Mouse (Mus musculus): Measurements from ENCODE around the gene Hoxa3.

Hoxa3 gene

DNA sequence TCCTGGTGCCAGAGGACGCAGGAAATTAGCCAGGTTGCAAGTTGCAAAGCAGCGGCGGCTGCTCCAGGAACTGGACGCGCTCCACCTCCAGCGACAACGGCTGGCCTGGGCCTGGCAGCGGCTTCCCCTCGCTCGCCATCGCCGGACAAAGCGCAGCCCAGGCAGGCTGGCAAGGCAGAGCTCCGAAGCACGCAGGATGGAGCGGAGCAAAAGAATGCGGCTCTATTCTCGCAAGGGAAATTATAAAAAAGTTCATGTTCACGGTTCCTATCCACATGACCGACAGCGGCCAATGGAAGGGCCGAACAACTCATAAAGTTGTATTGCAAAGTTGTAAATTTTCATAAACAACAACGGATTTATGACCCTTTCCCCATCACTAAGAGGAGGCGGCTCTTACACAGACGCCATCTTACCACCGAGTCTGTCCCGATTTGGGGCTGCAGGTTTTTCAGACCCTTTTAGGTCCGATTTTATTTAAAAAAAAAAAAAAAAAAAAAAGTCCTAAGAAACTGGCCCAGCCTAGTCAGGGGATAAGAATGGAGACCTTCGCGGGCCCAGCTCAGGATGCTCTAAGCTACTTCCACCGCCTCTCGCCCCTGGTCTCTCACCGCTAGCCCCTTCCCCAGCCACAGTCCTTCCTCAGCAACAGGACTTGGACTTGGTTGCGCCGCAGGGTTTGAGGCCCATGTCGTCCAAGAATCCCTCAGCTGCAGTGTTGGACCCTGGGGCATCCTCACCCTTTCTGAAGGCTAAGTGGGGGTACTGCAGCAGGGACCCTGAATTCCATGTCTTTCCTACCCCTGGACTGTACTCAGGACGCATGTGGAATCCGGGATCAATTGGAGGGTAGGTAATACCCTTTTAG, at the start of gene Hoxa3, which contains the start of gene Gm28308:
TSS of gene Hoxa3 (minus strand) at position 218 of the 868 bp plus-strand sequence.
TSS of gene Gm28308 (minus strand) at position 221 of the 868 bp plus-strand sequence.
- in situ Hi-C loops (cut with MboI; ENCODE audit: low sequenced_read_pairs) = loop anchor here (25.0 kb wide), 1 partner anchor 351 kb away; no protein-coding TSS in a partner anchor

DNA sequence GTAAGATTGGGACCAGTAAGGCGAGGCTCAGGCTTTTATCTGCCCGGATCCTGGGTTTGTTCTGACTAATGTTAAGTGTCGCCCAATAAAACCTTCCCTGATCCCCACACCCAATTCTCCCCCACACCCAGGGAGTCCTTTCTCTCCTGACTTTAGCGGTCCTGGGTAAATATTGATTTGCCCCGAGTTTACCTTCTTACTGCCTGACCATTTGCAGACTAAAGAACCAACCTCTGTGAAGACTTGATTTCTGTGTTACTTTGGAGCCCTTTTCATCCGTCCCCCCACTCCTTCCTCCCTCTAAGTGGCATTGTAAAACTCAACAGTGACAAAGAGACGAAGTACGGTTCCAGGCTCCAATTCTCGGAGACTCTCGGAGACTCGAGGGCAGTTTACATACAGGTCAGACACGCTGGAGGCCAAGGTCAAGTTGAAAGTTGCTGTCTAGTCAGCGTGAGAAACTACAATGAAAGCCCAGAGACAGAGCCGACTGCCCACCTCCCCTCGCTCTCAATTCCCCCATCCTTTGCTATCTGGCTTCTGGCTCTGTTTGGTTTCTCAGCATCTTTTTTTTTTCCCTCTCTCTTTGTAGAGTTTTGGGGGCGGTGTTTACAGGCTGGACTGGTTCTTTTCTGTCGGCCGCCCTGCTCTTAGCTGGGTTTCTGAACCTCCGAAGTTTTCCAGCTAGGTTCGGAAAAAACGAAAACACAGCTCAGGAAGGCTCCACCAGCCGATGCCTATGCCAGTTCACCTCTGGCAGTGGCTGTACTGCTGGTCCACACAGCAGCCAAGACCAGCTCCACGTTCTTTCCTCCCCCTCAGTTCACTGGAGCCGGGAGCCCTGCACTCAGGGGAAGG, 49.6 kb upstream of the Hoxa3 start:
- in situ Hi-C loops (cut with MboI; ENCODE audit: low sequenced_read_pairs) = loop anchor here (25.0 kb wide), 2 partner anchors 575 to 650 kb away; no protein-coding TSS in a partner anchor

DNA sequence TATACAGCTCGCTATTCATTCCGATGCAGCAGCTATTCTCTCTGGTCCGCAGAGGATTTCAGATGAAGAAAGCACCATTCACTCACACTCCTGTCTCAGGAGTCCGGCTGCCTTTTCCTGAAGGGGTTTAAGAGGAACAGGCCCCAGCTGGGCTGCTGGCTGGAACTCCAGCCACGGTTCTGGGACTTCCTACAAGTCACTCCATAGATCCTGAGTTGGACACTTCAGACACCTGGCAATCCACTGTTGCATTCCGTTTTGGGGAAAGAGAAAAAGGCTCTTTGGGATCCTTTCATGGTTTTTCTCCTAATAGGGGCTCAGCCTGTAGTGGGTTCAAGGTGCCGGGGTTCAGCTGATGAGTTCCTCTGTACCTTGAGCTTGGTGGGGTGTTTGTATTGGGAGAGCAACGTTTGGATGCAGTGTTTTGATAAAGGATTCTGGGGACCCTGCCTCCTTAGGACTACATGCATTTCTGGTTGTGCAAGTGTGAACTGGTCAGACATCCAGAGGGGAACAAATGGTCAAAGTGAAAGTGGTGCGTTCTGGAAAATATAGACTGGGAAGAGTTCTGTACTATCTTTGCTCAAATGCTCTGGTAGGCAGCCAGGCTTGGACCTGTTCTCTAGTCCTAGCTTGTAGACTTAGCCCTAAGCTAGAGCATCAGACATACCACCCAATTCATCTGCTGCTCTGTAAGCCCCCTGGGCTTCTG, 48.8 kb upstream of the Hoxa3 start:
- in situ Hi-C loops (cut with MboI; ENCODE audit: low sequenced_read_pairs) = loop anchor here (25.0 kb wide), 2 partner anchors 575 to 650 kb away; no protein-coding TSS in a partner anchor

DNA sequence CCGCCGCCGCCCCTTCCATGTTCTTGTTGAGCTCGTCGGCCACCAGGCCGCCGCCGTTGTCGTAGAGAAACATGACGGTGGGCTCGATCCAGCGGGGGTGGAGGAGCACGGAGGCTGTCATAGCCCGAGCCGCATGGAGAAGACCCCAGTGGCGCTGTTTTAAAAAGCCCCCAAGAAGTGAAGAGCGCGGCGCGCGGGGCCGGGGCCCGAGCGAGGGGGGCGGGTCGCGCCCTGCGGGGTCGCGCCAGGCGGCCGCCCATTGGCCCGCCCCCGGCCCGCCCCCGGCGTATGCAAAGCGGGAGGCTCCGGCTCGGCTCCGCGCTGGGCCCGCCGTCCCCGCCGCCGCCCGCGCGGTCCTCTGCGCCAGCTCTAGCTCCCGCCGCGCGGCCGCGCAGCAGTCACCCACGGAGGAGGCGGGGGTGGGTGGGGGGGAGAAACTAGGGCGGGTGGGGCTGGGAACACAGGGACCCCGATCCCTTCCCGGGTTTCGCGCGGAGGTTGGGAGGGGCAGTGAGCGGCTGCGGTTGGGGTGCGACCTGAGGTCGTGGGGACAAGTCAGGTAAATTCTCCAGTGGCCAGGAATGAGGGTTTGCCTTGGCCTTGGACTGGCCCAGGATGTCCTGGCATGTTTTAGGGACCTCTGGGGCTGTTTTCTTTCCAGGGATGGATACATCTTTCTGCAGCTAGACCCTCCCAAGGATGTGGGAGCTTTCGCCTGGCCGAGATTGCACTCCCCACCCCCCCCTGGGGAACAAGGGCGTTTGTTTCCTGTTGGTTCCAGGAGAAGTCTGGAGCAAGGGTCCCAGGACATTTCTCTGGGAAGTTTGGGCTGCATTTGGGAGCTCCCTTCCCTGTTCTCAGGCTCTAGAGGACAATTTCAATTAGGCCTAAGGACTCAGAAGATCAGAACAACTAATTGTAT, 47.8 kb upstream of the Hoxa3 start, which contains the start of gene Hoxa13:
TSS of gene Hoxa13 (minus strand) at position 227 of the 922 bp plus-strand sequence.
- in situ Hi-C loops (cut with MboI; ENCODE audit: low sequenced_read_pairs) = loop anchor here (25.0 kb wide), 2 partner anchors 576 to 651 kb away; no protein-coding TSS in a partner anchor

DNA sequence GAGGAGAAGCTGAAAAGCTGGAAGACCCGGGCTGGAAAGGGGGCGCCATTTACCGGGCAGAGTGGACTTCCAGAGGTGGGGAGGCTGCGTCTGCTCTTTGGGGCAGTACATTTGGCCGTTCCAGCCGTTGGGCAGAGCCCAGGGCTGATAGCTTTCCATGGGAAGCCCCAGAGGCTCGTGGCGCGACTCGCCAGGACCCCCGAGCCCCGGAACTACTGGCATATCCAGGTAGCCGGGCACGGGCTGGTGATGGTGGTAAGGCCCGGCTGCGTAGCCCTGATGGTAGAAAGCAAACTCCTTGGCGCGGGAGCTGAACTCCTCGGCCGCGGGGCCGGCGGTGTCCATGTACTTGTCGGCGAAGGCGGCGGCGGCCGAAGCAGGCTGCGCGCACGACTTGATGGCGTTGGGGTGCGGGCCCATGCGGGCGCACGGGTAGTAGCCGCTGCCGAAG, 46.7 kb upstream of the Hoxa3 start:
- in situ Hi-C loops (cut with MboI; ENCODE audit: low sequenced_read_pairs) = loop anchor here (25.0 kb wide), 2 partner anchors 577 to 652 kb away; no protein-coding TSS in a partner anchor

DNA sequence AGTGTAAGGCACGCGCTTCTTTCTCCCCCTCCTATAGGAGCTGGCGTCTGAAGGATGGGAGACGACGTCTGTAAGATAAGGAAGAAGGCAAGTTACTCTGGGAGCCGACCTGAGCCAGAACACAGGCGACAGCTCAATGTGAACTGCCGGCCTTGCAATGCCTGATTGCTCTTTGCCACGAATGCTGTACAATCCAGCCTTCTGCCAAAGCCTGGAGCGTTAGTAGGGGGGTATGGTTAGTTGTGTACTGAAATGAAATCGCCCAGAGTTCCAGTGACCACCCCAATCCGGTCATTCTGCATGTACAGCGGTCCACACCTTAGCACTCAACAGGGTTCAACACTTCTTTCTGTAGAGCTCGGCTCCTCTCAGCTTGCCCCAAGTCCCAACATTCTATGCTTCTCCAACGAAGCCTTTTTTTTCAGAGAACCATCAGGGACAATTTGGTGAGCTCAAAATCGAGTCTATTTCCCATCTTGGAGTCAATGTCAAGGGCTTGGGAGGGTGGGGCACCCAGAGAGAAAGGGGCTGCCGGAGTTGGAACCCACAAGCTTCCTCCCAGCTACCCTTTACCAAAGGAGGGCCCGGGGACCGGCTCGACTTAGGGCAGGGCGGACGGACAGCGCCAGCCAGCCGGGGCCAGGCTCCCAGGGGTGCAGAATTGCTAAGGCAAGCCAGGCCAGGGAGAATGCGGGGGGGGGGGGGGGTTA, 46.1 kb upstream of the Hoxa3 start:
- in situ Hi-C loops (cut with MboI; ENCODE audit: low sequenced_read_pairs) = loop anchor here (25.0 kb wide), 2 partner anchors 578 to 653 kb away; no protein-coding TSS in a partner anchor

DNA sequence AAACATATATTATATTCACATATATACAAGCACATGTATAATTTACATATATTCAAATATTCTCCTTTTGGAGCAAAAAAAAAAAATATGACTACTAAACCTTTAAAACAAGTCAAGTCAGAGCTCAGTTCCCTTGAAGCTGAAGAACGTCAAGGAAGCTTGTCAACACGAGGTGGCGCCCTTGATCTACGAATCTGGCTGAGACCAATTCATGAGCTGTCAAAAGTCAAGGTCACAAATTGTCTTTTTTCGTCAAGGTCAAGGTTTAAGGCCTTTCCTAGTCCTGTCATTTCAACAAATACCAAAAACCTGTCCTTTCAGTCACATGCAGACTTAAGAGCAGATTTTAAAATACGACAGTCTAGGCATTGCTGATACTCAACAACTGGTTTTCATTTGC, 43.8 kb upstream of the Hoxa3 start:
- in situ Hi-C loops (cut with MboI; ENCODE audit: low sequenced_read_pairs) = loop anchor here (25.0 kb wide), 2 partner anchors 580 to 655 kb away; no protein-coding TSS in a partner anchor

DNA sequence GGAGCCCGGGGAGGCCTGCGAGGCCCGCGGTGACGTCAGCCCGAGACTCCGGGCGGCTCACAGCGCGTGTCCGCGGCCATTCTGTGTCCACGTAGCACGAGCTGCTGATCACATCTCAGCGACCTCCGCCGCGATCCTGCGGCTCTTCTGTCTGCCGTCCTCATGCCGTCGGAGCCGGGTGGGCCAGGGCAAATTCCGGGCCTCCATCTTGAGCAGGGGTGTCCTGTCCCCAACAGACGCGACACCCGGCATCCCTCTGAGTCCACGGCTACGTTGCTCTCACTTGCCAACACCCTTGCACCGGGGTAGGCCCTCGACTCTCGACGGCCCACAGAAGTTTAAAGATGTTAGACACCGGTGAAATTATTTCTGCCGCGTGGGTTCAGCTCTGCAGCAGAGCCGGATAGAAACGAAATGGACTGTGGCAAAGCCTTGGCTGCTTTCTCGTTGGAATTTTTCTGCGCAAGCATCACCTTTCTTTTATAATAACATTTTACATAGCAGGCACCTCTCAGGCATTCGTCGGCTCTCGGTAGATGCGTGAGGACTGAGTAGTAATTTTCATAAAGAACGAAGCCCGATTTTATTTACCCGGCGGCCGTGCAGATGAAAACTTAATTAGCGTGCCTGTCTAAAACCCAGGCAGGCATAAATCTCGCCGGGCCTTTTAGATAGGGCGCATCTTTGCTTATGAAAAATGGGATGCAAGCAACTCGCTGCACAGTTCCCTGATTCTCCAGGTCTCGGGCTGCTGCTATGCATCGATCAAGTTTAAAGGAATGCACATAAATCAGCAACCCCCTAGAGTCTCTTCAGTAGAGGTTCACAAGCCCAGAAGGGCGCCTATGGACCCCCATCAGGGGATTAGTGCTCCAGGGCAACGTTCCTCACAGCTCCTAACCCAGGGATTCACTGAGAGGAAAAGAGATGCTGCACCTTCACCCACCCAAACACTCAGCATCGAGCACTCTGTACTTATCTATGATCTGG, 40.7 kb upstream of the Hoxa3 start:
- in situ Hi-C loops (cut with MboI; ENCODE audit: low sequenced_read_pairs) = loop anchor here (25.0 kb wide), 2 partner anchors 583 to 658 kb away; no protein-coding TSS in a partner anchor

DNA sequence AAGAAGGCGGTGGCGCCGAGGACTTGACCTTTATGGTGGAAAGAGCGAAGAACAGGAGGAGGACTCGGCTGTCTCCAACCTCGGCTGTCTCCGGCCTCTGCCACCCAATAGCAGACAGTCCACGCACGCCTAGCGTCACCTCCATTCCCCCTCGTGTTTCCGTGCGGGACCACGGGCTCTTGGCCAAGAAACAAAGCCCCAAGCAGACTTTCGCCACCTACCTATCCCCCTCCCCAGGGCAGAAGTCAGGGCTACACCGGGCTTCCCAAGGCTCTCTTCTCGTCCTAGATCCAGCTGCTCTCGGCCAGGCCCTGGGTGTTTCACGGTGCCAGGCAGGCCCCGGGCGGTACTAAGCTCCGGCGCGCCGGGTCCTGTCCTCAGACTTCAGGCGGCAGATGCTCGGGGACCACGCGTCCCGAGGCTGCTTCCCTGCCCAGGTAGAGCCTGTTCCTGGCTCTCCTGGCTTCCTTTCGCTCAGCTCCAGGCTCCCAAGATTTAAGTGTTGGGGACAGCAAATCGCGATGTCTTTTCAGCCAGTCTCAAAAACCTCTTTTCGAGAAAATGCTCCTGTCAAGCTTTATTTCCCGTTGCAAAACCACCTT, 39.7 kb upstream of the Hoxa3 start:
- in situ Hi-C loops (cut with MboI; ENCODE audit: low sequenced_read_pairs) = loop anchor here (25.0 kb wide), 2 partner anchors 584 to 659 kb away; no protein-coding TSS in a partner anchor

DNA sequence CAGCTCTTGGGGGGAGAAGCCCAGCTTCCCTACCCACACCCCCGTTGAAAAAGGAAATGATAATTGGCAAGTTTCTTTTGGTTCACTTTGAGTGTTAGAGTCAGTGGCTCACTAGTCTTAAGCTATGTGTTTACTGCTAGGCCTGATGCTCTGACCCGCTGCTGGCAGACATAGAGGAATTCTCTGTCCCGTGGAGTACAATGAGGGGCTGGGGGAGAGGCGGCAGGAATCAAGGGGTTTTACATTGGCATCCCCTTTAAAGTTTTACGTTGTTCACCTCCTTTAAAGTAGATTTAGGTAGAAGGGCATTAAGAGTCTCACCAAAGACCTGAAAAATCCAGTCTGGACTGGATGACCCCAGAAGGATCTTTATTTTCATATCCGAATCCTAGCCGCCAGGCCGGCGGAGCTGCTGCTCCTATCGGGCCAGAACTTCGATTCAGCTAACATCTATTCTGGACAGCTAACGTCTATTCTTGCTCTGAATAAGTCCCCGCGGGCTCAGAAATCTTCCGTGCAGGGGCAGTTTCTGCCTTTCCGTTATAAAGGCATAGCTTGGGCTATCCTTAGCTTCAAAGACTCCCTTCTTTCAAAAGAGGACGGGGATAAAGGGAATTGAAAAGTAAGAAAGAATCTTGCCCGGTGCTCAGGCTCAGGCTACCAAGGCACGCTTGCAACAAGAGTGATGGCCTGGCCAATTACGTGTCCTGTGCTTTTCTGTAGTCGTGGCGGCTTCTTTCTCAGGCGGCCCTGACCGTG, 39.1 kb upstream of the Hoxa3 start:
- in situ Hi-C loops (cut with MboI; ENCODE audit: low sequenced_read_pairs) = loop anchor here (25.0 kb wide), 2 partner anchors 585 to 660 kb away; no protein-coding TSS in a partner anchor

DNA sequence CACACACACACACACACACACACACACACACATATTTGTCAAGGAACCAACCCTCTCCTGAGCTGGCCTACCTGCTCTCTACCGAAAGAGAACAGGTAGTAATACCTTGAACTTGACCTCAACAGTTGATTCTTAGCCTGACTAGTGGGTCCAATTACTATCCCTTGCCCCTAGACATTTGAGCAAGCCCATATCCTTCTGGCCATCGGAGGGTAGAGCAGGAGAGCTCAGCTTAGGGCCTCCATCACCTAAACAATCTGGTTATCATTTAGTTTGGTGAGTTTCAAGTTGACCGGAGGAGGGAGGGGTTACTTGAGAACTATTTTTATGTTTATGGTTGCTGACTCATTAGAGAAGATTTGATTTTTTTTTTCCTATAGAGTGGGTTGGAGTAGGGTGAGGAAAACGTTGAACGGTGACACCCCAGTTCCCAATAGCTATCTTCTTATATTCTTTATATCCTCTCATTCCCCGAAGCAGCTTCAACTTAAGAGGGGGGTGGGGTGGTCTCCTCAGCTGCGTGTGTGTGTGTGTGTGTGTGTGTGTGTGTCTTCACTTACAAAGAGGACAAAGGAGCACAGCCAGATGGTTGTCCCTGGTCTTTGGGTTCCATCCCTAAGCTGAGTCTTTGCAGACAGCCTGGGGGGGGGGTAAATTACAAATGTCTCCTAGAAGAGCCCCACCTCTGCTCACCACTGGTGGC, 38.2 kb upstream of the Hoxa3 start:
- in situ Hi-C loops (cut with MboI; ENCODE audit: low sequenced_read_pairs) = loop anchor here (25.0 kb wide), 2 partner anchors 586 to 661 kb away; no protein-coding TSS in a partner anchor

DNA sequence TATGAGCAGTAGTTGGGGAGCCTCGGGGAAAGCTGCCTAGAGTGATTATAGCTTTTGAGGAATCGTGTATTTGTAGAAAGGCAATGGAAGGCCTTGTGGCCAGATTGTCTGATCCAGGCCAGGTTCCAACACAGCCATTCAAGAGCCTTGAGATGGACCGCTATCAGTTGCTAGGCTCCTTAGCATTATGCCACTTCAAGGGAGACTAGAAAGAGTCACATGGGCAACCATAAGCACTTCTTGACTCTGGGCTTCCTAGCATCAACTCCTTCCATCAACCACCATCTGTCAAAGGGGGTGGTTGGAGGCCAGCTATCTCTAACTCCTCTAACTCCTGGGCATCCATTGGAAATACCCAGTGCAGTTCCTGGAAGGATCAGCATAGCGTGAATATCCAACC, 36.7 kb upstream of the Hoxa3 start:
- in situ Hi-C loops (cut with MboI; ENCODE audit: low sequenced_read_pairs) = loop anchor here (25.0 kb wide), 2 partner anchors 587 to 662 kb away; no protein-coding TSS in a partner anchor

DNA sequence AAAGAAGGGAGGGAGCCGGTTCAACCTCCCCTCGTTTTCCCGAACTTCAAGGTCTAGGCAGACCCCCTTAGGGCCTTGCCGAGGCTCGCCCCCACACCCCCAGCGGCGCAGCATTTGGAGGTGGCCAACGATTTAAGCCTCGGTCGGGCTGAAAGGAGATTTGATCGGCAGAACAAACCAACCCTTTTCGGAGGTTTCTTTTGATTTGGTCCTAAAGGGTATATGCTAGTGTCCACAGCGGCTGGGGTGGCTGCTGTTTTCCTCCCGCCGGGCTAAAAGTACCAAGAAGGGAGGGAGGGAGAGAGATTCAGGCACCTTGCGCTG, 36.2 kb upstream of the Hoxa3 start:
- in situ Hi-C loops (cut with MboI; ENCODE audit: low sequenced_read_pairs) = no loop called here

DNA sequence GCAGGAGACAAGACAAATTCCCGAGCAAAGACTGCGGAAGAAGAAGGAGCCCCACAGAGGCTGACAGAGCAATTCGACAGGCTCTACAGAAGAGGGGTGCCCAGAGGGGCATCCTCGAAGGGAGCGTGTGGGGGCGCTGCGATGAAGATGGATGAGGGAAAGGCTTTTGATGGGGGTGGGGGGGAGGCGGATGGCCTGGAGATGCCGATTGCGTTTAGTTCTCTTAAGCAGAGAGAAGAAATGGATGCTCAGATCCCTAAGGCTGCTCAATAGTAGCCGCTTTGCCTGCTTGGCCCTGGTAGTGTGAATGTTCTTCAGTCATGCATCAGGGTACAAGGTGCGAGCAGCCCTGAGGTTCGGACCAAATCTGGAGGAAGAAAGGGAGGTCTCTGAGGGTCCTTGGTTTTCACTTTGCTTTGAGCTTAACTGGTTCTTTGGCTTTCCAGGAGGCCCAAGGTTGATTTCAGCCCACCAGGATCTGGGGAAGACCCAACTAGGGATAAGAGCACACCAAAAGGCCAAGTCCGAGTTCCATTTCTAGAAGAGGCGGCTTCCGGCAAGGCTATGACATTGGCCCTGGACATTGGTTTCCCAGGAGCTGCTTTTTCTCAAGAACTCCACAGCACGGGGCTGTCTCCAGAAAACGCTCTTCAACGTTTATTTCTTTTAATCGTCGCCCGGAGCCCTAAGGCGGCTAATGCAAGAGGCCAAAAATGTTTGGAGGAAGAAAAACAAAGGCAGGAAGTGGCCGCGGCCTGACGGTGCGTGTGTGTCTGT, 35.7 kb upstream of the Hoxa3 start:
- in situ Hi-C loops (cut with MboI; ENCODE audit: low sequenced_read_pairs) = no loop called here
